Mouse (Mus musculus): Measurements from ENCODE around the gene Zfp62. TPM values are rescaled to one million over a fixed set of nuclear protein-coding genes. Genes with fewer than 3 reads are reported as not detected.

Zfp62 gene
- total and polyA plus RNA-seq, 2 experiments from 2014 or later = 25.6 to 26.6 TPM

DNA sequence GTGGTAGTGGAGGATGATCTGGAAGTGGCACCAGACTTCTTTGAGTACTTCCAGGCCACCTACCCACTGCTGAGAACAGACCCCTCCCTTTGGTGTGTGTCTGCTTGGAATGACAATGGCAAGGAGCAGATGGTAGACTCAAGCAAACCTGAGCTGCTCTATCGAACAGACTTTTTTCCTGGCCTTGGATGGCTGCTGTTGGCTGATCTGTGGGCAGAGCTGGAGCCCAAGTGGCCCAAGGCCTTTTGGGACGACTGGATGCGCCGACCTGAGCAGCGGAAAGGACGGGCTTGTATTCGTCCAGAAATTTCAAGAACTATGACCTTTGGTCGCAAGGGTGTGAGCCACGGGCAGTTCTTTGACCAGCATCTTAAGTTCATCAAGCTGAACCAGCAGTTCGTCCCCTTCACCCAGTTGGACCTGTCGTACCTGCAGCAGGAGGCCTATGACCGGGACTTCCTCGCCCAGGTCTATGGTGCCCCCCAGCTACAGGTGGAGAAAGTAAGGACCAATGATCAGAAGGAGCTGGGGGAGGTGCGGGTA lies 58.3 kb downstream of the Zfp62 start:
- H3K9me3 ChIP-seq (ENCODE audit: low read length) = no peaks in the 10 kb centered on the region
- TF ChIP-seq CTCF (IDR thresholded peaks at IDR 0.05) = no peak
- no peak overlapping the region for H3K27ac ChIP-seq (ENCODE audit: low read depth, low read length)
- no peaks in the 10 kb centered on the region for H3K27me3 ChIP-seq (ENCODE audit: insufficient read depth, low read length)
- no peak overlapping the region for H3K4me2 ChIP-seq (ENCODE audit: low read depth, low read length, poor library complexity, severe bottlenecking)
- DNase-seq (ENCODE audit: low spot score) = no peak
- WGBS = 96% methylated on average over 14 of the region's 14 CpGs
- ATAC-seq (ENCODE audit: low FRiP score) = no peak
- H3K9ac ChIP-seq (replicated peaks; ENCODE audit: low read length, poor library complexity, severe bottlenecking) = no peak overlapping the region
- peaks cover 19% of the 10 kb centered on the region for H3K36me3 ChIP-seq (ENCODE audit: insufficient read depth, low read length)
- H3K4me3 ChIP-seq (ENCODE audit: low read depth, low read length) = no peak overlapping the region
- H3K4me1 ChIP-seq (ENCODE audit: insufficient read depth, low read length) = no peaks in the 10 kb centered on the region

DNA sequence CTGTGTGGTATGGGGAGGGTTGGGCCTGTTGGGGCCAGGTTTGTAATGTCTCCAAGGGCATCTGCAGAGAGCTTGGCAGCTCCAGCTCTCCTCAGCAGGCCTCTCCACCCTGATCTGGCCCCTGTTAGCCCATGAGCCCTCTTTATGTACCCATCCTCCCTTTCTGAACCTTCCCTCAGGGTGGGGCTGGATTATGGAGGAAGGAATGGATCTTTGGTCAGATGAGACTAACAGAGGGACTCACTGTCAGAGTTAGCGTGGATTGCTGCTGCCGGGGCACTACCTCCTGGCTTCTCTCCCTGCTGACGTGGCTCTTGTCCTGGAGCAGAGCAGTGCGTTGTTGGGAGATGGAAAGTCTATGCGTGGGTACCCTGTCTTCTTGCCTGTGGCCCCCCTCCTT lies 59.2 kb downstream of the Zfp62 start:
- H3K9me3 ChIP-seq (ENCODE audit: low read length) = no peaks in the 10 kb centered on the region
- 84% methylated on average over 5 of the region's 5 CpGs for WGBS

DNA sequence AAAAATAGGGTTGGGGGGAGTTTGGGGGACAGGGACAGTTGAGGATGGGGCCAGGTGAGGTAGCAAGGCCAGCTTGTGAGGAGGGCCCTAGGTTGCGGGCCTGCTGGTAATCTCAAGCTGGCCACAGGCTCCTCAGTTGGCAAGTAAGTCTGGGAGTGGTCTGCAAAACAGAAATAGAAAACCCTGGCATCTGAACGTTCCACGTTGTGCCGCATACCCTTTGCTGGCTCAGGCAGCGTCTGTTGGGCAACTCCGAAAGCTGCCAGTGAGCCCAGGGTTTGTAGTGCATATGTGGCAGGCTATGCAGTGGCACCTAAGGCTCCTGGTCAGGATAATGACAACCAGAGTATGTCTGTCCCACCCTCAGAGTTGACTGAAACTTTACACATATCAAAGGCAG lies 60.1 kb downstream of the Zfp62 start:
- H3K9me3 ChIP-seq (ENCODE audit: low read length) = no peaks in the 10 kb centered on the region
- no peak overlapping the region for H3K4me2 ChIP-seq (ENCODE audit: low read depth, low read length, poor library complexity, severe bottlenecking)
- H3K36me3 ChIP-seq (ENCODE audit: insufficient read depth, low read length) = peaks cover 19% of the 10 kb centered on the region
- no peak for TF ChIP-seq CTCF (IDR thresholded peaks at IDR 0.05)
- H3K4me1 ChIP-seq (ENCODE audit: insufficient read depth, low read length) = no peaks in the 10 kb centered on the region
- no peak for DNase-seq (ENCODE audit: low spot score)
- no peak overlapping the region for H3K27ac ChIP-seq (ENCODE audit: low read depth, low read length)
- H3K27me3 ChIP-seq (ENCODE audit: insufficient read depth, low read length) = no peaks in the 10 kb centered on the region
- ATAC-seq (ENCODE audit: low FRiP score) = no peak
- no peak overlapping the region for H3K9ac ChIP-seq (replicated peaks; ENCODE audit: low read length, poor library complexity, severe bottlenecking)
- no peak overlapping the region for H3K4me3 ChIP-seq (ENCODE audit: low read depth, low read length)
- 94% methylated on average over 6 of the region's 6 CpGs for WGBS

More for the DNA sequence above, 59.2 kb downstream of the Zfp62 start:
- no peak overlapping the region for H3K4me3 ChIP-seq (ENCODE audit: low read depth, low read length)
- DNase-seq (ENCODE audit: low spot score) (no peak), ATAC-seq (ENCODE audit: low FRiP score) (no peak)
- peaks cover 19% of the 10 kb centered on the region for H3K36me3 ChIP-seq (ENCODE audit: insufficient read depth, low read length)
- H3K4me1 ChIP-seq (ENCODE audit: insufficient read depth, low read length) = no peaks in the 10 kb centered on the region
- H3K27me3 ChIP-seq (ENCODE audit: insufficient read depth, low read length) = no peaks in the 10 kb centered on the region
- no peak overlapping the region for H3K4me2 ChIP-seq (ENCODE audit: low read depth, low read length, poor library complexity, severe bottlenecking)
- no peak overlapping the region for H3K27ac ChIP-seq (ENCODE audit: low read depth, low read length)
- TF ChIP-seq CTCF (IDR thresholded peaks at IDR 0.05) = no peak
- no peak overlapping the region for H3K9ac ChIP-seq (replicated peaks; ENCODE audit: low read length, poor library complexity, severe bottlenecking)

DNA sequence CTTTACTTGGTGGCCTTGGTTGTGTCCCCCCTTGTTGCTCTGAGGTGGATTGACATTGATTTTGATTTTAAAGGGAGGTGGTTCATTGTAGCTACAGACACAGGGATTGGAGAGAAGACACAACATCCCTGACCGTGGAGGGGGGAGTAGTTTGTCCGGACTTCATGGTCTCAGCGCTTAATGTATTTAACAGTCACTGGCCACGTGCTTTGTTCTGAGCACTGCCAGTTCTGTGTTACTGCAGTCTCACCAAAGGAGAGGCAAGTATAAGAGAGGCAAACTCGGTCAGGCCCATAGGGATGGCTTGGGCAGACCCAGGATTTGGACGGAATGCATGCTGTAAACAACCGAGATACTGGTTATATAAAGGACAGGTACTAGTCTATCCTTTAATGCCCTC lies 61.0 kb downstream of the Zfp62 start:
- no peaks in the 10 kb centered on the region for H3K27me3 ChIP-seq (ENCODE audit: insufficient read depth, low read length)
- H3K9me3 ChIP-seq (ENCODE audit: low read length) = no peaks in the 10 kb centered on the region
- H3K27ac ChIP-seq (ENCODE audit: low read depth, low read length) = no peak overlapping the region
- no peak for DNase-seq (ENCODE audit: low spot score)
- ATAC-seq (ENCODE audit: low FRiP score) = no peak
- no peak overlapping the region for H3K9ac ChIP-seq (replicated peaks; ENCODE audit: low read length, poor library complexity, severe bottlenecking)
- no peak overlapping the region for H3K4me2 ChIP-seq (ENCODE audit: low read depth, low read length, poor library complexity, severe bottlenecking)
- H3K36me3 ChIP-seq (ENCODE audit: insufficient read depth, low read length) = peaks cover 19% of the 10 kb centered on the region
- H3K4me3 ChIP-seq (ENCODE audit: low read depth, low read length) = no peak overlapping the region
- no peaks in the 10 kb centered on the region for H3K4me1 ChIP-seq (ENCODE audit: insufficient read depth, low read length)
- TF ChIP-seq CTCF (IDR thresholded peaks at IDR 0.05) = no peak
- WGBS = 85% methylated on average over 7 of the region's 7 CpGs

DNA sequence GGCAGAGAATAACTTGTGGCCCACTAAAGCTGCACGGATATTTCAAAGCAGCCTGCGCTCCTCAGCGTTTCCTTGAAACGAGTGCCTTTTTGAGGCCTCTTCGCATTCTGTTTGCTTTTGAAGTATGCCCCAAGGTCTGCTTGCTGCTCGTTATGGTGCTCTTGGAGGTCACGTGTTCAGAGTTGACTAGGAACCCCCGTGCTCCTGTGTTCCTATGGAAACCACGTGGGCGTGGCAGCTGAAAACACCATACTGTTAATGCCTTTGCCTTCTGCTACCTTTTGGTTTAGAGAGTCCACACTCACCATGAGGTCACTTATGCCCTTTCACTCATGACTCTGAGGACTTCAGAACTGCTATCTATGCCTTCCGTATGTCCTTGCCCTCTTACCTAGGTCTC lies 61.5 kb downstream of the Zfp62 start:
- H3K27me3 ChIP-seq (ENCODE audit: insufficient read depth, low read length) = no peaks in the 10 kb centered on the region
- 78% methylated on average over 11 of the region's 11 CpGs for WGBS
- no peak overlapping the region for H3K4me3 ChIP-seq (ENCODE audit: low read depth, low read length)
- DNase-seq (ENCODE audit: low spot score) = no peak
- no peak overlapping the region for H3K9ac ChIP-seq (replicated peaks; ENCODE audit: low read length, poor library complexity, severe bottlenecking)
- TF ChIP-seq CTCF (IDR thresholded peaks at IDR 0.05) = no peak
- no peaks in the 10 kb centered on the region for H3K4me1 ChIP-seq (ENCODE audit: insufficient read depth, low read length)
- no peak overlapping the region for H3K27ac ChIP-seq (ENCODE audit: low read depth, low read length)
- peaks cover 19% of the 10 kb centered on the region for H3K36me3 ChIP-seq (ENCODE audit: insufficient read depth, low read length)
- ATAC-seq (ENCODE audit: low FRiP score) = no peak
- H3K9me3 ChIP-seq (ENCODE audit: low read length) = no peaks in the 10 kb centered on the region
- no peak overlapping the region for H3K4me2 ChIP-seq (ENCODE audit: low read depth, low read length, poor library complexity, severe bottlenecking)

DNA sequence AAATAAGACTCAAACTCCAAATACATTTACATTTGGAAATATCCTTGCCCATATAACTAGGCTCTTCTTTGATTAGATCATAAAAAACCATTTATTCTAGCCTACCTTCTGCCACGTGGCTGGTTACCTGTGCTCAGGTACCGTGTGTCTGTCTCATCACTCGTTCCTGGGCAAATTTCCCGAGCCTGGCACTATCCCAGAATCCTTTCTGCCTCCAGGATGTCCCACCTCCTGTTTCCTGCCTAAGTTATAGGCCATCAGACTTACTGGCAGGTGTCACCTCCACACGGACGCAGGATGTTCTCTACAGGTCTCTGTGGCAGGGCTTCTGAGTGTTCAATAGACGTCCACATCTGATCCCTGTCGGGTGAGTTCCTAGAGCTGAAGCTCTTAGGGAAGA lies 62.0 kb downstream of the Zfp62 start:
- Histone ChIP-seq H3K4me3 (ENCODE audit: low read depth, low read length) (no peak overlapping the region), H3K27me3 (ENCODE audit: insufficient read depth, low read length) (no peaks in the 10 kb centered on the region), H3K4me2 (ENCODE audit: low read depth, low read length, poor library complexity, severe bottlenecking) (no peak overlapping the region), H3K36me3 (ENCODE audit: insufficient read depth, low read length) (peaks cover 19% of the 10 kb centered on the region), H3K9ac (replicated peaks; ENCODE audit: low read length, poor library complexity, severe bottlenecking) (no peak overlapping the region), H3K9me3 (ENCODE audit: low read length) (no peaks in the 10 kb centered on the region), H3K27ac (ENCODE audit: low read depth, low read length) (no peak overlapping the region), H3K4me1 (ENCODE audit: insufficient read depth, low read length) (no peaks in the 10 kb centered on the region)
- ATAC-seq (ENCODE audit: low FRiP score) (no peak), DNase-seq (ENCODE audit: low spot score) (no peak)
- no peak for TF ChIP-seq CTCF (IDR thresholded peaks at IDR 0.05)
- WGBS = 78% methylated on average over 8 of the region's 8 CpGs

Measured in midbrain, postnatal 0 days (tissue).